Mouse (Mus musculus): ENCODE results near the gene Rab8b.
"Not testable (repeated sequence)": the region's sequence is repeated elsewhere in the genome, so short reads cannot be mapped to it uniquely, and the experiment has no call there.

The Rab8b gene

DNA sequence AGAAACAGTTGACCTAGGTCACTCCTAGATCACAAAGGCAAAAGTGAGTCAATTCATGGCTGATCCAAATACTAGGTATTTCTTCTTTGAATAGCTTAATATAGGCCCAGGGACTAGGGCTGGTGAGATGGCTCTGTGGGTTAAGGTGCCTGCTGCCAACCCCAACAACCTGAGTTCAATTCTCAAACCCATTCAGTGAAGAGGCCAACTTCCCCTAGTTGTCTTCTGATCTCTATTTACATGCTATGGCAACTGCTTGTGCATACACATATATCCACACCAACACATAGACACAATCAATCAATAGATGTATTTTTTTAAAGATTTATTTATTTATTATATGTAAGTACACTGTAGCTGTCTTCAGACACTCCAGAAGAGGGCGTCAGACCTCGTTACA lies 34.9 kb downstream of the Rab8b start:
- DNase-seq, result no peak

GRCm38 (mm10) chr9:66883500-66883899 lies 36.0 kb downstream of the Rab8b start:
- no peak for DNase-seq

GRCm38 (mm10) chr9:66882406-66882821 lies 37.1 kb downstream of the Rab8b start:
- no peak for DNase-seq

DNA sequence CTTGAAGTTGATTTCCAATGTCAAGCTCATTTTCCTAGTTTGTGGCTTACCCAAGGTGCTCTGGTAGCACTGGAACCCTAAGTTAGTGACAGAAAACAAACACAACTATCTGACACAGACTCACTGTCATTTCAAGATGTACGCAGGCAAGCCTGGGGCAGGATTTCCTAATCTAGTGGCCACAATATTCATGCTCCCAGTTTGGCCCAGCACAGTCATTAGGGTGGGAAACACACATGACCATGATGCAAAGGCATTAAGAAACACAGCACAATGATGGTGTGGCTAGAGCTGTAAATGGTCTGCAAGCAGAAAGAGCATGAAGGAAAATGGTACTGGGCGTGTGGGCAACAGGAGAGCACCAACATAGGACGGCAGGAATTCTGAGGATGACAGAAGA lies 37.6 kb downstream of the Rab8b start:
- DNase-seq, result no peak

DNA sequence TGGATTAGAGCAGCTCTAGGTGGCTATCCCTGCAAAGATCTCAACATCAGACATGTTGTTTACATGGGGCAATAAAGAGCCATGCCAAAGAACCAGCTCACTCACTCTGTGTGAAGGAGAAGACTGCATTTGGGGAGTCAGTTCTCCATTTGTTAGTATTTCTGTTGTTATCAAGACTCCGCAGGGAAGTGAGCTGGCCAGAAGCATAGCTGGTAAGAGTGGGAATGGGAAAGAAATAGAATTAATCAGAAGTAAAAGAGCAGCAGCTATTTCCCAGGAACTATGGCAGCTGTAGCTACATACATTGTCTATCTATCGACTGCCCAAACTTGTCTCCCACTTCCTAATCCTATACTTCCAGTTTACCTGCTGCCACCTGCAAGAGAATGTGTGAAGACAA lies 38.7 kb downstream of the Rab8b start:
- DNase-seq, result no peak

GRCm38 (mm10) chr9:66879486-66879885 lies 40.0 kb downstream of the Rab8b start:
- no peak for DNase-seq

- no peak for DNase-seq
Observed at GRCm38 (mm10) chr9:66878899-66879298, 40.6 kb downstream of the Rab8b start.

DNA sequence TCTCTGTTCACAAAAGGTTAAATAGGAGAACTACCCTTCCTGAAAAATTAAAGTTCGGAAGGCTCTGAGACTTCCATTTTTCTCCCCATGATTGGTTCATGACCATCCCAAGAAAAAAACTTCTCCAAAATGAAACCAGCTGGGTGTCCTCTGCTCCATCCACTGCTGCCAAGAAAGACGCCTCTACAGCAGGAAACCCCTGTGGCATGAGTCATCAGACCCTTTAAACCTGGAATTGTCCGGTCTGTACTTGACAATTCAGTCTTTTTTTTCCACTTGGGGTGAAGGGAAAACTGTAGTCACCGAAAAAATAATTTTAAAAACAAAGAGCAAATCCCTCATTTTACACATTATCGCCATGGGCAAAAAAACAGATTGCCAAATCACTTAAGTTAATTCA lies 42.9 kb downstream of the Rab8b start:
- DNase-seq, result no peak

DNA sequence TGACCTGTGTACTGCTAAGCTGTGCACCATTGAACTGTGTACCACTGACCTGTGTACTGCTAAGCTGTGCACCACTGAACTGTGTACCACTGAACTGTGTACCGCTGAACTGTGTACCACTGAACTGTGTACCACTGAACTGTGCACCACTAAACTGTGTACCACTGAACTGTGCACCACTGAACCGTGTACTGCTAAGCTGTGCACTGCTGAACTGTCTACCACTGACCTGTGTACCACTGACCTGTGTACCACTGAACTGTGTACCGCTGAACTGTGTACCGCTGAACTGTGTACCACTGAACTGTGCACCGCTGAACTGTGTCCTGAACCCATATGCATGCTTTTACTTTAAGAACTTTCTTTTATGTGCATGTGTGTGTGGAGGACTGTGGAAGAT lies 45.2 kb downstream of the Rab8b start:
- DNase-seq, result no peak

GRCm38 (mm10) chr9:66873531-66873930 lies 46.0 kb downstream of the Rab8b start:
- no peak for DNase-seq

DNA sequence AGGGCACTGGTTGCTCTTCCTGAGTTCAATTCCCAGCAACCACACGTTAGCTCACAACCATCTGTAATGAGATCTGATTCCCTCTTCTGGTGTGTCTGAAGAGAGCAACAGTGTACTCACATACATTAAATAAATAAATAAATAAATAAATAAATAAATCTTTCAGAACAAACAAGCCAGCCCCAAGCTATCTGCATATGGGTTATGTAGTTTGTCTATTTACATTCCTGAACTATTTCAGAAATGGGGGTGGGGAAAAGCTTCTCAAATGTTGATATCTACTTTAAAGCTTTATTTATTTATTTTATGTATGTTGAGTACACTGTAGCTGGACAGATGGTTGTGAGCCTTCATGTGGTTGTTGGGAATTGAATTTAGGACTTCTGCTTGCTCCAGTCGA lies 46.5 kb downstream of the Rab8b start:
- not testable (repeated sequence) for DNase-seq

GRCm38 (mm10) chr9:66872015-66872727 lies 47.3 kb downstream of the Rab8b start:
- DNase-seq, result no peak

- DNase-seq, result no peak
Observed at GRCm38 (mm10) chr9:66864708-66865107, 54.8 kb downstream of the Rab8b start.

DNA sequence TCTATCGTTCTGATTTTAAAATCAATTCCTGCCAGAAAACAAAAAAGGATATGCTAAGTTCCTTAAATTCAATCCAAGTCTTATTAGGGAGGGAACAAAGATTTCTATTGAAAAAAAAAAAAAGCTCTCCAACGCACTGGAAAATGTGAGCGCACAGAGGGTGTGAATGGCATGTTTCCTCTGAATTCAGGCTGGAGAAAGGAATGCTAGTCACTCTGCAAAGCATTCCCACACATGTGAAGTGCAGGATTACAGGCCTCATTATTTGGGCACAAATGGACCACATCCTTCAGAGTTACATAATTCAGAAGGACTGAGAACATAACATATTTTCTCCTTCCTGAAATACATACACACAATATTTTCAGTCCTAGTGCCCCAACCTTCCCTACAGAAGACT lies 56.0 kb downstream of the Rab8b start:
- DNase-seq, result no peak

DNA sequence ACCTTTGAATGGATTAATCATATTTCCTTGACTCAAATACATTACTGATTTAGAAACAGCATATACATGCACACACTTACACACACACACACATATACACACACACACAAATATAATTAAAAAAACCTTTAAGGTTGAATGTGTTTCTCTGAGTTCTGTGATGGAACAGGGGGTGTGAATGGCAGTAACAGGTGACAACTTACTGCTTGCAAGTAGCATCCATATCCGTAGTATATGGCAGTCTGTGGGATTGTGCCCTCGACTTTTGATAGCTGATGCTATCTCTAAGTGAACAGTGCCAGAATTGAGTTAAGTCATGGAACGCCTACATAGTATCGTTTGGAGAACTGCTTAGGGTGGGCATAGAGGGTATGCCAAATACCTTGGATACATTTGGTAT lies 57.3 kb downstream of the Rab8b start:
- no peak for DNase-seq

- no peak for DNase-seq
Observed at GRCm38 (mm10) chr9:66861104-66861767, 58.3 kb downstream of the Rab8b start.

- DNase-seq, result no peak
Observed at GRCm38 (mm10) chr9:66859523-66859922, 60.0 kb downstream of the Rab8b start.

DNA sequence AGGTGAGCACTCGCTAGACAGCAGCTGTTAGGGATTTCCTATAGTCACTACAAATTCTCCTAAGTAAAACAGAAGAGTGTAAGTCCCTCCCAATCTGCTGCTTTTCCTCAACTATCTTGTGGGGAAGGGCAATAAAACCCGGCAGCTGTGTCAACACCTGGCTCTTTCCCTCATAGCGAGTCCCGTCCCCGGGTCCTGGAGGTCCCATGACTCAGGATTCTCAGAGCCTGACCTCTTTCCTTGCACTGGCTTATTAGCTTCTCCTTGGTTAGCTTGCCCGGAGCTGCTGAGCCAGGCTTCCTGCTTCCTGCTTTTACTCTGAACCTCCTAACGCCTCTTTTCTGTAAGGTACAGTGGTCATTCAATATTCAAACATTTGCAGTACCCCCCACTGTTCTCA lies 63.6 kb downstream of the Rab8b start:
- DNase-seq, result no peak

- DNase-seq, result no peak
Observed at GRCm38 (mm10) chr9:66852592-66852991, 66.9 kb downstream of the Rab8b start.

DNA sequence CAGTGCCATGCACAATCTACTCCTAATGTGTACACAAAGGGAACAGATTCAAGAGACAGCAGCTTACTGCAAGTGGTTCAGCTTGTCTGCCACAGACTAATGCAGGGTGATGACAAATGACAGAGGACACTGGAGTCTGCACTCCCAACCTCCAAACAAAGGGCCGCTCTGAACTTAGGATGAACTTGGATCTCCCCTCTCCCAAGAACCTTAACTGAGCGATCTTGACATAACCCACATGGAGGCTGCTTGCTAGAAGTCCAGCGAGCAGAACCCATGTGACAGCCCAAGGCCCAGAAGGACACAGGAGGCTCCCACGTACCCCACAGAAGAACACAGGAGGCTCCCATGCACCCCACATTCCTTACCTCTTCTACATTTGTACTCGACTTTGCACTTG lies 68.5 kb downstream of the Rab8b start:
- DNase-seq, result no peak

- no peak for DNase-seq
Observed at GRCm38 (mm10) chr9:66846822-66847221, 72.7 kb downstream of the Rab8b start.

- no peak for DNase-seq
Observed at GRCm38 (mm10) chr9:66835097-66835480, 84.4 kb downstream of the Rab8b start.

- DNase-seq, result peak; percentile 98
Observed at GRCm38 (mm10) chr9:66834318-66835096, 85.0 kb downstream of the Rab8b start, which contains the start of gene Aph1c. Gene Aph1c, minus strand, starts transcription at chr9:66834726.

DNA sequence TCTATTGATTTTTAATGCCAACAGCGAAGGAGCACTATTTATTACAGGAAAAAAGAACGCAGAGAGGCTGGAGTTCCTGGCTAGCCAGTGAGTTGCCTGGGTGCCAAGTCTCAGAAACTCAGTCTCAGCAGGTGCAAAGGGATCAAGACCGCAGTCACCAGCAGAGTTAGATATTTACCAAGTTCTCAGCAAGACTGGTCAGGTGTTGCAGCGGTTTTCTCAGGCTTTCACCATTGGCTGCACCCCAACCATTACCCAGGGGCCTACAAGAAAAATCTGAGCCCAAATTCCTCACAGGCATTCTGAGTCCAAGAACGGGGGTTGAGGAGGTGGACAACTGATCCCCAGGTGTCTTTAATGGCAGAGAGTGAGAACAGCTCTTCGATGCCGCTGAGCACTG lies 85.6 kb downstream of the Rab8b start:
- no peak for DNase-seq
